Mouse (Mus musculus) liver, postnatal 0 days (tissue): ENCODE results near the gene Insl6.

Source experiments
- CTCF ChIP-seq: sonication (generic); IDR thresholded peaks from 2 replicates; pipeline ENCODE4 v1.5.1; 2016; ENCODE audit warnings: antibody characterized with exemption, low read depth
- EP300 ChIP-seq: IDR thresholded peaks from 2 replicates; pipeline ENCODE4 v1.6.1; 2016; ENCODE audit warnings: antibody characterized with exemption, low read depth, mild to moderate bottlenecking

DNA sequence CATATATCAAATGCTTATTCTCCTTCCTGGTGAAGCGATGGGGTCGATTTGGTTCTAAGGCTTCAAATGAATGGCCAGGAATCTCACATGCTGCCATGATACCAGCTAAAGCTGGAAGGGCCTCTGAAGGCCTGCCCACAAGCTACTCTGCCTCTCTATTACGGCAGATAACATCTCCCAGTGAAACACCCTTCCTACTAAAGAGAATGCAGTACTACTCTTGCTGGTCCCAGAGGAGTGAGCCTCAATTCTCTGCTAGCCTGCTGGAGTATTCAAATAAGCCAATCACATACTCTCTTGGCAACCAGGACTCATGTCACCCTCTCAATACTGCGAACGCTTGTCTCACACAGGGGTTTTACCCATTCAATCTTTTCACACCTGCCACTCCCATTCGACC lies 17.1 kb upstream of the Insl6 start:
- TF ChIP-seq CTCF (no peak), EP300 (no peak)
